Mouse (Mus musculus) E14TG2a.4 (cell line): Measurements from ENCODE around the gene Padi3.

ENCODE experiments used
- H3K27me3 ChIP-seq: 2 replicates; pipeline ENCODE4 v1.6.1; 2014; ENCODE audit warnings: low read length, control low read depth; ENCODE audit not compliant: insufficient read depth
- H3K36me3 ChIP-seq: 2 replicates; pipeline ENCODE4 v1.6.1; 2014; ENCODE audit warnings: low read length, control low read depth; ENCODE audit not compliant: insufficient read depth
- H3K4me1 ChIP-seq: replicated peaks from 2 replicates; pipeline ENCODE4 v1.6.1; 2014; ENCODE audit warnings: low read depth, low read length, control low read depth
- H3K4me3 ChIP-seq: replicated peaks from 2 replicates; pipeline ENCODE4 v1.5.1; 2014; ENCODE audit warnings: mild to moderate bottlenecking, low read length
- H3K9me3 ChIP-seq: 2 replicates; pipeline ENCODE4 v1.6.1; 2014; ENCODE audit warnings: low read length, control low read depth
- CTCF ChIP-seq: conservative IDR thresholded peaks from 2 replicates; pipeline ENCODE4 v1.5.1; 2014; ENCODE audit warnings: low read length
- NANOG ChIP-seq: IDR thresholded peaks from 2 replicates; pipeline ENCODE4 v1.6.1; 2014; ENCODE audit warnings: borderline replicate concordance, low read length, mixed read lengths
- POU5F1 ChIP-seq: IDR thresholded peaks from 2 replicates; pipeline ENCODE4 v1.6.1; 2014; ENCODE audit warnings: low read length, borderline replicate concordance

Gene Padi3

GRCm38 (mm10) chr4:140782821-140783220, 27.6 kb downstream of the Padi3 start:
- H3K4me3 ChIP-seq = no peak overlapping the region
- H3K9me3 ChIP-seq = peaks cover 6% of the 10 kb centered on the region
- no peaks in the 10 kb centered on the region for H3K36me3 ChIP-seq
- no peaks in the 10 kb centered on the region for H3K27me3 ChIP-seq
- peaks cover 10% of the 10 kb centered on the region; the same call in 1 of the 2 replicates for H3K4me1 ChIP-seq
- TF ChIP-seq CTCF (no peak), POU5F1 (no peak), NANOG (no peak)

GRCm38 (mm10) chr4:140780507-140780906, 29.9 kb downstream of the Padi3 start:
- TF ChIP-seq CTCF (no peak), POU5F1 (no peak), NANOG (no peak)
- H3K9me3 ChIP-seq = no peaks in the 10 kb centered on the region
- H3K36me3 ChIP-seq = no peaks in the 10 kb centered on the region
- no peak overlapping the region for H3K4me3 ChIP-seq
- H3K27me3 ChIP-seq = no peaks in the 10 kb centered on the region
- peaks cover 25% of the 10 kb centered on the region for H3K4me1 ChIP-seq

- TF ChIP-seq NANOG (no peak), CTCF (no peak), POU5F1 (no peak)
- no peak overlapping the region for H3K4me3 ChIP-seq
- no peaks in the 10 kb centered on the region for H3K27me3 ChIP-seq
- H3K4me1 ChIP-seq = peaks cover 25% of the 10 kb centered on the region
- no peaks in the 10 kb centered on the region for H3K36me3 ChIP-seq
- H3K9me3 ChIP-seq = no peaks in the 10 kb centered on the region
Measured at GRCm38 (mm10) chr4:140779803-140780397, 30.5 kb downstream of the Padi3 start.

GRCm38 (mm10) chr4:140776623-140777022, 33.8 kb downstream of the Padi3 start:
- TF ChIP-seq NANOG = no peak
- no peak for TF ChIP-seq CTCF
- TF ChIP-seq POU5F1 = no peak
- Histone ChIP-seq H3K4me1 (peaks cover 55% of the 10 kb centered on the region), H3K36me3 (no peaks in the 10 kb centered on the region), H3K4me3 (no peak overlapping the region), H3K27me3 (no peaks in the 10 kb centered on the region), H3K9me3 (no peaks in the 10 kb centered on the region)

- H3K9me3 ChIP-seq = no peaks in the 10 kb centered on the region
- no peaks in the 10 kb centered on the region for H3K36me3 ChIP-seq
- peaks cover 60% of the 10 kb centered on the region for H3K4me1 ChIP-seq
- no peak for TF ChIP-seq NANOG
- H3K4me3 ChIP-seq = no peak overlapping the region
- H3K27me3 ChIP-seq = no peaks in the 10 kb centered on the region
Measured at GRCm38 (mm10) chr4:140775876-140776275, 34.6 kb downstream of the Padi3 start.

- Histone ChIP-seq H3K36me3 (no peaks in the 10 kb centered on the region), H3K4me1 (peaks cover 67% of the 10 kb centered on the region), H3K4me3 (no peak overlapping the region), H3K9me3 (no peaks in the 10 kb centered on the region), H3K27me3 (no peaks in the 10 kb centered on the region)
- TF ChIP-seq CTCF (no peak), NANOG (no peak), POU5F1 (no peak)
Measured at GRCm38 (mm10) chr4:140774893-140775292, 35.6 kb downstream of the Padi3 start.

- Histone ChIP-seq H3K4me3 (peak within 1 kb of the TSS; percentile 73), H3K36me3 (no peaks in the 10 kb centered on the region), H3K27me3 (no peaks in the 10 kb centered on the region), H3K4me1 (peaks cover 71% of the 10 kb centered on the region), H3K9me3 (no peaks in the 10 kb centered on the region)
- no peak for TF ChIP-seq NANOG
- no peak for TF ChIP-seq POU5F1
- TF ChIP-seq CTCF = no peak
Measured at GRCm38 (mm10) chr4:140774025-140774800, 36.2 kb downstream of the Padi3 start, which contains the start of gene Padi4. Gene Padi4, minus strand, starts transcription at chr4:140774236.

- Histone ChIP-seq H3K27me3 (peaks cover 6% of the 10 kb centered on the region; the same call in 1 of the 2 replicates), H3K36me3 (no peaks in the 10 kb centered on the region), H3K9me3 (no peaks in the 10 kb centered on the region), H3K4me1 (peaks cover 72% of the 10 kb centered on the region), H3K4me3 (no peak overlapping the region)
- TF ChIP-seq POU5F1 (no peak), CTCF (no peak), NANOG (no peak)
Measured at GRCm38 (mm10) chr4:140771091-140771490, 39.4 kb downstream of the Padi3 start.

- Histone ChIP-seq H3K27me3 (peaks cover 6% of the 10 kb centered on the region; the same call in 1 of the 2 replicates), H3K4me3 (0 out of 2 replicates have a peak overlapping the region, but pooled peaks have one; percentile 13), H3K36me3 (no peaks in the 10 kb centered on the region), H3K9me3 (no peaks in the 10 kb centered on the region), H3K4me1 (peaks cover 67% of the 10 kb centered on the region)
- TF ChIP-seq CTCF (no peak), POU5F1 (no peak), NANOG (no peak)
Measured at GRCm38 (mm10) chr4:140770433-140770832, 40.0 kb downstream of the Padi3 start.

- H3K27me3 ChIP-seq = peaks cover 6% of the 10 kb centered on the region; the same call in 1 of the 2 replicates
- TF ChIP-seq NANOG = no peak
- no peak for TF ChIP-seq POU5F1
- TF ChIP-seq CTCF = no peak
- no peaks in the 10 kb centered on the region for H3K36me3 ChIP-seq
- H3K4me1 ChIP-seq = peaks cover 54% of the 10 kb centered on the region
- H3K4me3 ChIP-seq = no peak overlapping the region
- no peaks in the 10 kb centered on the region for H3K9me3 ChIP-seq
Measured at GRCm38 (mm10) chr4:140768973-140769372, 41.5 kb downstream of the Padi3 start.
